Mouse (Mus musculus) effector memory CD4-positive, alpha-beta T cell, adult 5 months (primary cell): ENCODE results near the gene Ak8. TPM values are rescaled to one million over a fixed set of nuclear protein-coding genes. Genes with fewer than 3 reads are reported as not detected.

Experiments used
- polyA plus RNA-seq: library from polyadenylated mRNA; unstranded; fragments of 100-300 nt; shearing (Covaris generic); gene quantifications from one replicate; pipeline ENCODE4 v1.2.1, GENCODE M21; 2017

The Ak8 gene
- not detected for polyA plus RNA-seq

GRCm38 (mm10) chr2:28699361-28700335 lies at the start of gene Ak8, which contains the start of gene Spaca9:
Gene Ak8 (plus strand): TSS chr2:28700164.
Gene Spaca9 (minus strand): TSS chr2:28699727.

GRCm38 (mm10) chr2:28840222-28840951 lies 140.4 kb downstream of the Ak8 start, which contains the start of the genes Gtf3c4 and Ddx31:
Gene Gtf3c4 (minus strand): TSS chr2:28840360.
Gene Ddx31 (plus strand): TSS chr2:28840406.

Other genes starting within 250 kb of the Ak8 start
- gene 1700007K13Rik, start 233.8 kb upstream of the Ak8 start, polyA plus RNA-seq: not detected
- 9.2 TPM for gene Mrps2, start 232.1 kb upstream of the Ak8 start, polyA plus RNA-seq
- not detected for gene Gbgt1, start 203.3 kb upstream of the Ak8 start, polyA plus RNA-seq
- gene Gm10134, start 194.1 kb upstream of the Ak8 start, polyA plus RNA-seq: not detected
- gene Ralgds, start 187.0 kb upstream of the Ak8 start, polyA plus RNA-seq: 32.8 TPM
- gene Cel, start 136.8 kb upstream of the Ak8 start, polyA plus RNA-seq: not detected
- gene Gtf3c5, start 116.4 kb upstream of the Ak8 start, polyA plus RNA-seq: 18.7 TPM
- not detected for gene Gfi1b, start 78.2 kb upstream of the Ak8 start, polyA plus RNA-seq
- gene Tsc1, start 58.9 kb upstream of the Ak8 start, polyA plus RNA-seq: 38.9 TPM
- gene Spaca9, start 437 bp upstream of the Ak8 start, polyA plus RNA-seq: not detected
- gene Gtf3c4, start 140.2 kb downstream of the Ak8 start, polyA plus RNA-seq: 9.3 TPM
- gene Ddx31, start 140.2 kb downstream of the Ak8 start, polyA plus RNA-seq: 18.1 TPM
- gene Barhl1, start 216.5 kb downstream of the Ak8 start, polyA plus RNA-seq: not detected